Mouse (Mus musculus) mouse trophoblast stem cell (cell line): Measurements from ENCODE around the gene Nlk.
"Not testable (repeated sequence)": the region's sequence is repeated elsewhere in the genome, so short reads cannot be mapped to it uniquely, and the experiment has no call there.

Source experiments
- in situ Hi-C, 2 experiments: fragments of 300-500 bp; cut with MseI, MboI; formaldehyde crosslinking; loops; 2 replicates in 1 of 2; 3 replicates in 1 of 2; pipeline ENCODE4 v1.15.1; 2025

Gene Nlk

DNA sequence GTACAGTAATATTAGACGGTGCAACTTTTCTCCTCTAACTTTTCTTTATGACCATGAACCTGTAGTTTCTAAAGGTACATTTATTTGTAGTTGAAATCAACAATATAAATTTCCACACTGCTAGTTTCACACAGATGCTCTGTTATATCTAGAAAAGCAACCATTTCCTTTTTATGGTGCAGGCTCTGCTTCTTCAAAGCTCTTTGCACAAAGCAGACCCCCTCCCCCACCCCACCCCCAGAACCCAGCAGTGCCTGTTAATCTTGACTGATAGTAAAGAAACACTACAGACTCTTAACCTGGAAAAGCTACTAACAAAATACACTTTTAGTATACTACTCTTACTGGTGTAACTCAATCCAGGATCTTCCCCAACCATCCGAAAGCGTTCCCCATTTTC lies 6.6 kb downstream of the Nlk start:
- in situ Hi-C loops = no loop called here

DNA sequence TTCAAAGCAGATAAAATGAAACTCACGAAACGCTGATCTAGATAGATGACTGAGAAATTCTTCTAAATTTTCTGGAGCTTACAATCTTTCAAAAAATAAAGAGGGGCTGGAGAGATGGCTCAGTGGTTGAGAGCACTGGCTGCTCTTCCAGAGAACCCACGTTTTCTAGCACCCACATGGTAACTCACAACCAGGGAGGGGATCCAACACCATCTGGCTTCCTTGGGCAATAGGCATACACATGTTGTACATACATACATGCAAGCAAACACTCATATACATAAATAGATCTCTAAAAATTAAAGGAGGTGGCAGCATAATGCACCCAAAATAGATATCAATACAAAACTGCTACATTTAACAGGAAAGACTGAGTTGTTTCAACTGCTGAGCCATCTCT lies 16.1 kb downstream of the Nlk start:
- in situ Hi-C loops = no loop called here

DNA sequence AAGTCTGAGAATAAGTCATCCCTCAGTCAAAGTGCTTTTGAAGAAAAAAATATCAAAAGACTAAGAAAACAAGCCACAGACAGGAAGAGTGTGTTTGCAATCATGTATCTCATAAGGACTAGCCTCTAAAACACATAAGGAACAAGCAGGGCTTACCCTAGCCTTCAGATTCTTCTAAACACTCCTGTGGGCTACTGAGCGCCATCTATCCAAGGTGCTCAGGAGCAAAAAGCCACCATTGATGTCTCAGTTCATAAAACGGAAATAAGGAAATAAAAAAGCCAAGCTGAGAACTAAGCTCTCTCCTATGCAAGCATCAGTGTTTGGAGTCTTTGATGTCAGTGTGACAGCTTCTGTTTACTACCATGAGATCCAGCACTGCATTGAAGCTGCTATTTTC lies 18.4 kb downstream of the Nlk start:
- in situ Hi-C loops = no loop called here

DNA sequence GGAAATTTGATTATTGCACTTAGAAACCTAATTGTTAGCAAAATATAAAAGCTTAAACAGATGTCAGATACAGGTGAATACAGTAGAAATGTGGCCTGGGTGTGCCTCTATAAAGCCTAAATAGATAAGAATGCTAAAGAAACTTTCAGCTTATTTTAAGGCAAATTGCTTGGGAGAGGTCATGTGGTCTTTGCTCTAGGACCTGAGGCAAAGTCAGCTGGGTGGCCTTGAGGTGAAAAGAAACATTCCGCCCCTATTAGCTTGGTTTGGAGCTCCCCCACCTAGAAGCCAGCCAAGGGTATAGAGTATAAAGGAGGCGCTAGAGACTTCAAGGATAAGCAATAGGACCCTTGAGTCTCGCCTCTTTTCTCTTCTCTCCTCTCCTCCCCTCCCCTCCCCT lies 28.5 kb downstream of the Nlk start:
- in situ Hi-C loops = no loop called here

DNA sequence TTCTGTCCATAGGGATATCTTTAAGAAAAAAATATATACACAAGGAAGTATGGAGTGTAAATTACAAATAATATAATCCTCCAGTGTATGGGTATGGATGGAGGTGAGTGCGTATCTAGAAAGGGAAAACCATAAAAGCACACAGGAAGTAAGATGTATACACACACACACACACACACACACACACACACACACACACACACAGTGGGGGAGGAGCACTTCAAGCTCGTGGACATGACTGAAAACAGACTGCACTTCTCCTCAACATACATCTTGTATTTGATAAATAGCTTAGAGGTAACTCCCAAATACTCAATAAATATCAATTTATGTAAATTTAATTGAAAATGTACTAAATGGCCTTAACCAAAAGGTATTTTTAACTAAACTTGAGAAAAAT lies 32.3 kb downstream of the Nlk start:
- in situ Hi-C loops = no loop called here

DNA sequence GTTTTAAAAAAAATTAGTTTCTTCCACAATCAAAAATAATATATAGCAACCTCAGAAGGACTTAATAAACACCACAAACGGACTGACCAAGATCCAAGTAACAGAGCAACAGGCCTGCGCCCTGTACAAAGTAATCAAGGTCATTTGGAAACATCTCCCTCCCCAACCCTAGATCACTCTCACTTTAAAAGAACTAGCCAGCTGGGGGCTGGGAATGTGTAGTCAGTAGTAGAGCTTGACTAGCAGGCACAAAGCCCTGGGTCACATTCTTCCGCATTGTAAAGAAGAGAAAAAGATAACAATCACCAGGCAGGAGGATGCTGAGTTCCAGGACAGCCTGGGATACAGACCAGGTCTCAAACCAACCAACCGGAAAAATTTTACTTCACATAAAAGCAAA lies 33.3 kb downstream of the Nlk start:
- in situ Hi-C loops = no loop called here

DNA sequence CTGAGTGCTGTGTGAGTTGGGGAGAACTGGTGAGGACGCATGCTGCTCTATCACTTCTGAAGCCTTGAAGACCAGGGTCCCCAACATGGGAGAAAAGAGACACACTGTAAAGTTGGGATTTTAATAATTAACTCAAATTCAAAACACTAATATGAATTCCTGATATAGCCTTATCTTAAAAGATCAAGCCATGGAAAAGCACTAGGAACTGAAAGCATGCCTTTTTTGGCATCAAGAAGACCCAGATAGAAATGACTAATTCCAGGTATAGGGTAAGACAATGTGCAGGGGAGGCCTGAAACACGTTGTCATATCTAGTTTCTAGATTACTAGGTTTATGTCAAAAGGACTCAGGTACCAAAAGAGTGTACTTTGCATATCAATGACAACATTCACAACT lies 48.0 kb downstream of the Nlk start:
- in situ Hi-C loops = no loop called here

DNA sequence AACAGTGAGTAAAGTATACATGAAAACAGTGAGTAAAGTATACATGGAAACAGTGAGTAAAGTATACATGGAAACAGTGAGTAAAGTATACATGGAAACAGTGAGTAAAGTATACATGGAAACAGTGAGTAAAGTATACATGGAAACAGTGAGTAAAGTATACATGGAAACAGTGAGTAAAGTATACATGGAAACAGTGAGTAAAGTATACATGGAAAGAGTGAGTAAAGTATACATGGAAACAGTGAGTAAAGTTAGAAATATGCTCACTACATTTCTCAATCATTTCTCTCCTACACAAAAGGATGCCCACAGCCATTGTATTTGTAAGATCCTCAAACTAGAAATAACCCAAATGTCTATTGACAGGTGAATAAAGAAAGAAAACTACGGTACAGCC lies 48.8 kb downstream of the Nlk start:
- in situ Hi-C loops = not testable (repeated sequence)

DNA sequence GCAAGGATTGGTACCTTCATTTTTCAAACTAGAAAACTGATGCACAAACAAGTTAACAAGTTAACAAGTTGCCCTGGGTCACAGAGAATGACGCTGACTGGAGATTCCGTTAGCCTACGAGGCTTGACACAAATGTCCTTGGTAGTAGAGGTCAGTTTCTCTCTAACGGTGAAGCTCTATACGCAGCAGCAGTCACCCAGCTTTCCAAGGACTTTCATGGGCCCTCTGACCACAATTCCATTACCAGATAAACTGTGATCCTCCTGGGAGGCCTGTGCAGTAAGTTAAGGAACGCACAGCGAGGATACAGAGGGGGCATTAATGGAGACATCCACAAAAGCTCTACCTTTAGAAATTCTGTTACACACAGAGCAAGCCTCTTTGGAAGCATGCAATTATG lies 53.4 kb downstream of the Nlk start:
- in situ Hi-C loops = no loop called here

DNA sequence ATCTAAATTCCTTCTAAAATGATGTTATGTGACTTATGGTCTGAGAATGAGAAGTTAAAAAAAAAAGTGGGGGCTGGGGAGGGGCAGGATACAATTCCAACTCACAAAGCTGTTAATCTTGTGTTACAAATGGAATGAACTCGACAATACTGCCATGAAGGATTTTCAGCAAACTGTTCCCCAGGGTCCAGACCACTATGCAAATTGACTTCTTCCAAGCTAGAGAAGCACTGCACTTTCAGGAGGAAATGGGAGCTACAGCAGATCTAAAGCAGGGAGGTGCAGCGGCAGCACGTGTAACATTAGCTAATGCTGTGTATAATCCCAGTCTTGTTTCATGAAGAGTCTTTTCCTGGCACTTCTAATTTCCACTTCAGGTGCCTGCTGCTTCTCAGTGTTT lies 55.0 kb downstream of the Nlk start:
- in situ Hi-C loops = no loop called here

DNA sequence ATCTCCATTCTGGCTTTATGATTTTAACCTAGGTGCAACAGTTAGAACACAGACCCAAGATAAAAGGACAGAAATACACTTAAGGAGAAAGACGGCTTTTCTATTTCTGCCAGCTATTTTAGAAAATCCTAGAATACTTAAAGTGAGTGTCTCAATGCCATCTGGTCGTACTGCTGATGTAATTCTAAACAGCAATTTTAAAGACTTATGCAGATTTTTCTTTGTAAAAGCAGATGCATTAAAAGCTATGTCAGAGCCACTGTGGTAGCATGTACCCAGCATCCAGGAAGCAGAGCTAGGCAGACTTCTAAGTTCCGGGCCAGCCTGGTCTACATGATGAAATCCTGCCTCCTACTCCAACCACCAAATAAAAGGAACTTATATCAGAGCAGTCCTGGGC lies 56.1 kb downstream of the Nlk start:
- in situ Hi-C loops = no loop called here

DNA sequence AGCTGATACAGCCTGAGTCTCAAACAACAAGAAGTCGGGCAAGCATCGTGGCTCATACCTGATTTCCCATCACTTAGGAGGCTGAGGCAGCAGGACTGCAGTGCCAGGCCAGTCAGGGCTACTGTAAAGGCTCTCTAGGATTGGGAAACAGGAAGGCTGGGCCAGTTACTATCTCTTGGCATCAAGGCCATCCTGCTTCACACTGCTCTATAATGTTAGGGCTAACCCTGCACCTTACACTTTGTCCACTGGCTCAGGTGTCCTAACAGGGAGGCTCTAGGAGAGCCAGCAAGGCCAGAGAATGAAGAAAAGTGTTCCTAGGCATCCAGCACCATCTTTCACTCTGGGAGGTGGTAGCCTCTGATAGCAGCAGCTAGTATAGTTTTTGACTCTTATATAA lies 64.4 kb downstream of the Nlk start:
- in situ Hi-C loops = no loop called here

DNA sequence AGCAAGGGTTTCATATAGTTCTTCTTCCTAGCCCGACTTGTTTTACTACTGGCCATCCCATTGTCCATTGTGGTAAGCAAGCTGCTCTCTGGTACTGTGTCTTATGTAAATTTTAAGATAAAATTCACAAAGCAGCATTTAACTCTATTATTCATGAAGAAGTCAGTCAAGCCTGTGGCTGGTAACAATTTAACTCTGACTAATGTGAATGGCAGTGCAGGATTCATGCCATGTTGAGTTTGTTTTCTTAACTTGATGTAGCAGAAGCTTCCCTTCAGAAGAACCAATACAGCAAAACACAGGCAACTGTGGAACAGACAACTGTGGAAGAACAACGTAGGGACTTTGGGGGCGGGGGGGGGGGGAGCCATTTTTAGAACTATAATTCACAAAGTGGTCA lies 68.3 kb downstream of the Nlk start:
- in situ Hi-C loops = no loop called here

DNA sequence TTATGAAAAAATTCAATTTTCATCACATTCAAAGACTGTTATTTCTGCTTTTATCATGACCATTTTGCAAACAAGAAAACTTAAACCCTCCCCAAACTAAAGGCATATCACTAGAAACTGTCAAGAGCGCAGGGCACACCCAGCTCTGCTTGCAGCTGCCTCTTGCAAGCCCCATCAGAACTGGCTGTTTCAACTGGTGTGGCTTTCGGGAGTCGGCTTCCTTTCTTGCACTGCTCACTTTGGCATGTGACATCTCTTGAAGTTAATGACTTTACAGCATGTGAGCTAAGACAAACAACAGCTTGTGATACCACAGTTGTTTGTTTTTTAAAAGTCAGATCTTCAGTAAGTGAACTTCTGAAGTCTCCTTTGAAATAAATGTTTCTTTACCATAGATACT lies 72.8 kb downstream of the Nlk start:
- in situ Hi-C loops = no loop called here

DNA sequence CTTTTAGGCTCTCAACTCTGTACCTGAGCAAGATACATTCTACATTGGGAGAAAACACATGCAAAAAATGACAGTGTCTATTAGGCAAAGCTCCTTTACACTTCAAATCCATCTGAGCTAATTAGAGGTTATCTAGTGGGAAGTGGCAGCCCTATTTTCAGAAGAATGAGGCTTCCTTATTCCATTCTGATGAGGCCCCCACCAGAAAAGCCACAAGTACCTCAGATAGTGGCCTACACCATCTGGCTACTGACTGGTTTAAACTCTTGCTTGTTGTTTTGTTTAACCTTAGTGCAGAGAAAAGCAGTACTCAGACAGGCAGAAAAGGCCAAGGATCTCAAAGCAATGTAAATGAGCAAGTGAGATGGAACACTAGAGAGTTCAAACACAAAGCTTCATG lies 75.2 kb downstream of the Nlk start:
- in situ Hi-C loops = no loop called here

DNA sequence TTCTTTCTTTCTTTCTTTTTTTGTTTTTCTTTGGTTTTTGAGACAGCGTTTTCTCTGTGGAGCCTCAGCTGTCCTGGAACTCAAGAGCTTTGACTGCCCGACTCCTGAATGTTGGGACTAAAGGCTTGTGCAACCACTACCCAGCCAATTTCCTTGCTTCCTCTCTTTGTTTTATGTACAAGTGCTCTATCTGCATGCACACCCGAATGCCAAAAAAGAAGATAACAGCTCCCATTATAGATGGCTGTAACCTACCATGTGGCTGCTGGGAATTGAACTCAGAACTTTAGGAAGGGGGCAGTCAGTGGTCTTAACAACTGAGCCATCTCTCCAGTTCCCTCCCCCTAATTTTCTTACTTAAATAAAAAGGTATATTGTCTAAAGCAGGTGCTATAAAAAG lies 77.0 kb downstream of the Nlk start:
- in situ Hi-C loops = no loop called here

DNA sequence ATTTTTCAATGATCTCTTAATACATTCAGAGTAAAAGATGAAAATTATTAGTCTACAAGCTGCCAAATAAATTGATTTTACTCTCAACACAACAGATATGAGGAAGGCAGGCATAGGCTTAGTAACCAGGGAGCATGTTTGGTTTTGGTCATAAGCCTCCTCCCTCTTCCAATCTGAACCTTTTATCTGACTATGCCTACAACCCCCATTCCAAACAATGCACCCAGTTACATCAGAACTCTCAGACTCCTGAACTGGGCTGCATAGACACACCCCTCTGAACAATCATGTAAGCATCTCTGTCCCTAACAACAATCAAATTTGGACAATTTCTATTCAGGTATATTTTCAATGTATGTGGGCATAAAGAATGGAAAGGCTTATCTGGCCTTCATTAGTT lies 85.9 kb downstream of the Nlk start:
- in situ Hi-C loops = no loop called here

DNA sequence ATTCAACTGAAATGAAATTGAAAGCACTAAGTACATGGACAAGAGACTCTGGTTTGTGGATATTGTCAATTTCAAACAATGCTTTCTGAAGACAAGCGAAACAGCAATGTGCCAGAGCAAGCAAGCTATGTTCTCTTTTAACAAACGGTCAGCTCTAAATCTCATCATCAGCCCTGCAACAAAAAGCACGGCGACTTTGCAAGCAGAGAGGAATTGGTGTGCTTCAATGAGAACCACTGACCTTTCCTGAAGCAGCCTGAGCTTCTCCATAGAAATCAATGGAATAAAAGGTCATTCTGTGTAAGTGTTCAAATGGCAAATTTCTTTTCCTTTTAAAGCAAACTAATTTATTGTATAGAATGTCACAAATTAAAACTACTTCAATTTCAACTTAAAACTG lies 87.5 kb downstream of the Nlk start:
- in situ Hi-C loops = no loop called here

DNA sequence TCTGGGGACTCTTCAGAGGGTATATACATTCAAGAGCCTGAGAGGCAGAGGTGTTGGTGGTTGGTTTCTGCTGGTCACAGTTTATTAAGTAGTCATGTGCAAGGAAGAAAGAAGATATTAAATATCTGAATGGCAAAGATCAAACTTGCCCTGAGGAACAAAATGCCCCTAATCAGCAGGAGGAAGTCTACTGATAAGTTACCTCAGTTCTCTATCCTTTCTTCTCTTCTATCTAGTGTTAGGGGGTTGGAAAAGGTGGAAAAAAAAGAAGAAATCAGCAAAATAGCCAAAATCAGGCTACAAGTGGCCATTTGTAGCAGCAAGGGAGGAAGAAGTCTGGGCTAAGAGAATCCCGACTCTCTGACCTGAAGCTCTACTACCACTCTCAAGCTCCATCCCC lies 92.3 kb downstream of the Nlk start:
- in situ Hi-C loops = no loop called here

DNA sequence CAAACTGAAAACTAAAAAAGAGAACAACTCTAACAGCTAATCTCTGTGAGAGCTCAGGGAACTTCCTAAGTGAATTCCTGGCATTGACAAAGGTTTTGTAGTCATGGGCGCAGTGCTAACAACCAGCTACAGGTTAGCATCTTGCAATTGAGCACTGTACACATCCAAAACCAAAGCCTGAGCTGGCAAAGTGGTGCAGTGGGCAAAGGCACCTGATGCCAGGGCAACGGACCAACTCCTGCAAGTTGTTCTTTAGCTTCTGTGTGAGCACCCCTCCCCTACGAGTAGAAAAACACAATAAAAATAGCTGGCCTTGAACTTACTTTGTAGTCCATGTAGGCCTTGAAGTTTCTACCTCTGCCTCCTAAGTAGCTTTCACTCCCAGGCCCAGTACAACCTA lies 94.4 kb downstream of the Nlk start:
- in situ Hi-C loops = no loop called here

DNA sequence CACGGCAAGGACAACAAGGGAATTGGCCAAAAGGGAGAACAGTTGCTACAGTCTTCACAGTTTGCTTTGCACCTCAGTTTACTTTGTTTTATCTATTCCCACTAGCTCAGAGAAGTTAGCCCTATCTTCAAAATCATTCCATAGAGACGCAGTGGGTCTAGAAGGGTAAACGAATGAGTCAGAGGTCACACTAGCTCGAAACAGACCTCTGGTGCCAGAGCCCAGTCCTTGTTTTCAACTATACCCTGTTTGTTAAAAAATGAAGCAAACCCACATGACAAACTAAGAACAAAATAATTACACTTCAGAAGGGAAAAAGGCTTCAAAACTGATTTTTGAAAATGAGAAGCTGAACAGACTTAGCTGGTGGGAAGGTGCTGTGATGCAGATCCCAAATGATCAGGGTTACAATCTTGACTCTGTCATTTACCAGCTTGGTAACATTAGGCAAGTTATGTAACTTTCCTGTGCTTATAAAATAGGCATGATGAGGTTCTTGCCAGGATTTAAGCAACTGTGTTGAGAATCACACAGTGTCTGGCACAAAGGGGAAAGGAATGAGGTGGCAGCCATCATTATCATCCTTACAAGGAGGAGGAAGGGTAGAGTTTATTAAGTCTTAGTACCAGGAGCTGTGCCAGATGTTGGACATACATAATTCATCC lies 96.1 kb downstream of the Nlk start:
- in situ Hi-C loops = no loop called here

DNA sequence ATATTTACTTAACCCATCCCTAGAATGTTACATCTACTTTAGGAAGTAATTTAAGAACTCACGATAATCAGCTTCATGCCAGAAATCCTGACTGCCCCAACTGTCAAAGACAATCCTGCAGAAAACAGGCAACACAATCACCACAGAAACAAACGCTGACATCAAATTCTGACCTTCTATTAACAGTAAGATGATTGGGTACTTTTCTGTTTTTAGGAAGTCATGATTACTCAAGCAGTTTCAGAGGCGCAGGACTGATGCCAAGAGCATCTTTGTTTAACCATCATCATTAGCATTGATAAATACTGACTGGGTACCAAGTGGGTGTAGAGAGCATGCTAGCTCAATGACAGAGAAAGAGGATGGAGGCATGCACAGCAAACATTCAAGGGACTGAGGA lies 96.7 kb downstream of the Nlk start:
- in situ Hi-C loops = no loop called here

DNA sequence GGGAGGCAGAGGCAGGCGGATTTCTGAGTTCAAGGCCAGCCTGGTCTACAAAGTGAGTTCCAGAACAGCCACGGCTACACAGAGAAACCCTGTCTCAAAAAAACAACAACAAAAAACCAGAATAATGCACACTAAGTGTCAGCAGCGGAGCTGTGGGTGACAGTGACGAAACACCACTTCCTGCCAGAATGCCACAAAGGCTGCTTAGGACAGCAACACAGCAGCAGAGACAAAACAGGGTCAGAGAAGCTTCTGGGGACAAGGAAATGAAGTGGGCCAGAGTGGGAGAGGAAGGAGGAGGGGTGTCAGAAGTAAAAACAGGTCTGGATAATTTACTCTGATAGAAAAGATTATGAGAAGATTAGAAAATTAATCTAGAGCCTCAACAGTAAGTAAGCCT lies 97.1 kb downstream of the Nlk start:
- in situ Hi-C loops = no loop called here

DNA sequence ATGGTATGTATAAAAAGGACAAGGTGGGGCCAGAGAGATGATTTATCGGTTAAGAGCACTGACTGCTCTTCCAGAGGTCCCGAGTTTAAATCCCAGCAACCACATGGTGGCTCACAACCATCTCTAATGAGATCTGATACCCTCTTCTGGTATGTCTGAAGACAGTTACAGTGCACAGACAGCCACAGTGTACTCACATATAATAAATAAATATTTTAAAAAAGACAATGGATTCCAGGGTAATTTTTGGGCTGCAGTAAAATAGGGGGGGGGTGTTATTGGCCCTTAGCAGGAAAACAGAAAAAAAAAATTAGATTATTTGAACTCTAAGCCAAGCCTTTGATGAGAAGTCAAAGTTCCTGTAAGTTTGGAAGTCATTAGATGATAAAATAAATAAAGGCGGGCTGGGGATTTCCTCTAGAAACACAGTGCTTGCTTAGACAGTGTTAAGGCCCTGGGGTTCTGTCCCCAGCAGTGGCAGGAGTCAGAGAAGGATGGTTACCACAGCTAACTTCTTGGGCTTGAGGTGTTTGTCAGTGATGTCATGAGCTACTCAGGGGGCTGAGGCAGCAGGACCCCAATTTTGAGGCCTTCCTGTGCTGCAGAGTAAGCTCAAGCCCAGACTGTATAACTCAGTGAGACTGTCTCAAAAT lies 98.3 kb downstream of the Nlk start:
- in situ Hi-C loops = no loop called here
